Mouse (Mus musculus) embryonic facial prominence, embryonic 14.5 days (tissue): ENCODE results near the gene Clcf1. TPM values are rescaled to one million over a fixed set of nuclear protein-coding genes. Genes with fewer than 3 reads are reported as not detected.

Experiments used
- ATAC-seq: fragments of 200-750 bp; cut with Nextera tagmentation; 2 replicates; pipeline ENCODE4 v1.8.0; 2017; ENCODE audit warnings: low read depth, moderate number of reproducible peaks, moderate TSS enrichment
- DNase-seq: peaks from one replicate; pipeline ENCODE4 v3.0.0-alpha.2; 2015; ENCODE audit warnings: low spot score
- H3K27ac ChIP-seq: fragments of 300-500 bp; sonication (generic); replicated peaks from 2 replicates; pipeline ENCODE4 v1.5.1; 2014; ENCODE audit warnings: low read depth, mild to moderate bottlenecking, low read length, moderate library complexity
- H3K27me3 ChIP-seq: fragments of 300-500 bp; sonication (generic); replicated peaks from 2 replicates; pipeline ENCODE4 v1.6.1; 2014; ENCODE audit warnings: low read length; ENCODE audit not compliant: control insufficient read depth, insufficient read depth
- H3K36me3 ChIP-seq: fragments of 300-500 bp; sonication (generic); 2 replicates; pipeline ENCODE4 v1.6.1; 2014; ENCODE audit warnings: low read length, mixed read lengths; ENCODE audit not compliant: control insufficient read depth, insufficient read depth
- H3K4me1 ChIP-seq: fragments of 300-500 bp; sonication (generic); 2 replicates; pipeline ENCODE4 v1.6.1; 2014; ENCODE audit warnings: antibody characterized with exemption, low read length; ENCODE audit not compliant: control insufficient read depth, insufficient read depth
- H3K4me2 ChIP-seq: fragments of 300-500 bp; sonication (generic); 2 replicates; pipeline ENCODE4 v1.6.1; 2014; ENCODE audit warnings: low read depth, mild to moderate bottlenecking, low read length, moderate library complexity, mixed read lengths
- H3K4me3 ChIP-seq: fragments of 300-500 bp; sonication (generic); 2 replicates; pipeline ENCODE4 v1.5.1; 2014; ENCODE audit warnings: low read depth, mild to moderate bottlenecking, low read length
- H3K9ac ChIP-seq: fragments of 300-500 bp; sonication (generic); 2 replicates; pipeline ENCODE4 v1.6.1; 2014; ENCODE audit warnings: low read depth, mild to moderate bottlenecking, low read length, moderate library complexity, mixed read lengths
- H3K9me3 ChIP-seq: fragments of 300-500 bp; sonication (generic); 2 replicates; pipeline ENCODE4 v1.6.1; 2016; ENCODE audit warnings: low read length; ENCODE audit not compliant: control insufficient read depth
- WGBS: fragments of 180-500 bp; shearing (Covaris S2); extraction: QIAGEN DNeasy Blood & Tissue Kit; methylation state at CpG from one replicate; pipeline ENCODE4 v1.1.7; 2014; 5-methylcytosine and 5-hydroxymethylcytosine counted together
- polyA plus RNA-seq: library from polyadenylated mRNA; unstranded; fragments of >200 nt; fragmentation: Nextera tagmentation; extraction: Ambion mirVana; gene quantifications from 2 replicates; pipeline ENCODE4 v1.2.1, GENCODE M21; 2014

The Clcf1 gene
- polyA plus RNA-seq, 1 experiment from 2014 or later: 6.0 TPM

GRCm38 (mm10) chr19:4261038-4261698 lies 47.1 kb downstream of the Clcf1 start:
- Histone ChIP-seq H3K4me3 (no peak overlapping the region), H3K4me1 (no peaks in the 10 kb centered on the region), H3K9ac (no peak overlapping the region), H3K27me3 (no peaks in the 10 kb centered on the region), H3K4me2 (no peak overlapping the region), H3K36me3 (no peaks in the 10 kb centered on the region), H3K9me3 (no peaks in the 10 kb centered on the region), H3K27ac (no peak overlapping the region)
- WGBS: 47% methylated on average over 8 of the region's 8 CpGs
- ATAC-seq: no peak
- no peak for DNase-seq

GRCm38 (mm10) chr19:4262756-4263155 lies 48.7 kb downstream of the Clcf1 start:
- Histone ChIP-seq H3K4me2 (no peak overlapping the region), H3K4me3 (no peak overlapping the region), H3K27me3 (no peaks in the 10 kb centered on the region), H3K36me3 (no peaks in the 10 kb centered on the region), H3K9me3 (no peaks in the 10 kb centered on the region), H3K27ac (no peak overlapping the region), H3K9ac (no peak overlapping the region), H3K4me1 (no peaks in the 10 kb centered on the region)
- no peak for ATAC-seq
- WGBS: 66% methylated on average over 6 of the region's 6 CpGs
- DNase-seq: no peak

- peak; percentile 16; the same call in 1 of the 2 replicates for ATAC-seq
- H3K9me3 ChIP-seq: no peaks in the 10 kb centered on the region
- H3K4me2 ChIP-seq: no peak overlapping the region
- WGBS: 62% methylated on average over 14 of the region's 14 CpGs
- DNase-seq: no peak
- no peak overlapping the region for H3K27ac ChIP-seq
- no peak overlapping the region for H3K9ac ChIP-seq
- H3K4me3 ChIP-seq: no peak overlapping the region
- H3K4me1 ChIP-seq: 0 out of 2 replicates have a peak, but pooled peaks cover 3% of the 10 kb centered on the region
- no peaks in the 10 kb centered on the region for H3K36me3 ChIP-seq
- H3K27me3 ChIP-seq: no peaks in the 10 kb centered on the region
Observed at GRCm38 (mm10) chr19:4263702-4264101, 49.7 kb downstream of the Clcf1 start.

GRCm38 (mm10) chr19:4264171-4264780 lies 50.2 kb downstream of the Clcf1 start:
- 0 out of 2 replicates have a peak, but pooled peaks cover 3% of the 10 kb centered on the region for H3K4me1 ChIP-seq
- no peak for DNase-seq
- no peak overlapping the region for H3K4me2 ChIP-seq
- no peaks in the 10 kb centered on the region for H3K36me3 ChIP-seq
- no peak for ATAC-seq
- no peak overlapping the region for H3K9ac ChIP-seq
- no peak overlapping the region for H3K4me3 ChIP-seq
- no peaks in the 10 kb centered on the region for H3K27me3 ChIP-seq
- WGBS: 95% methylated on average over 6 of the region's 6 CpGs
- H3K9me3 ChIP-seq: no peaks in the 10 kb centered on the region
- H3K27ac ChIP-seq: no peak overlapping the region

- 74% methylated on average over 4 of the region's 4 CpGs for WGBS
- H3K9ac ChIP-seq: no peak overlapping the region
Observed at GRCm38 (mm10) chr19:4265956-4266355, 51.9 kb downstream of the Clcf1 start.

GRCm38 (mm10) chr19:4268566-4269361 lies 54.7 kb downstream of the Clcf1 start, which contains the start of gene Ssh3:
Gene Ssh3 (minus strand): TSS chr19:4269180.
- H3K9ac ChIP-seq: peak within 1 kb of the TSS; percentile 67
- 0 out of 2 replicates have a peak, but pooled peaks cover 3% of the 10 kb centered on the region for H3K4me1 ChIP-seq
- peak within 1 kb of the TSS; percentile 68 for H3K4me2 ChIP-seq
- H3K9me3 ChIP-seq: no peaks in the 10 kb centered on the region
- H3K27me3 ChIP-seq: no peaks in the 10 kb centered on the region
- WGBS: 5% methylated on average over 33 of the region's 46 CpGs
- peak; percentile 78 for DNase-seq
- H3K36me3 ChIP-seq: peaks cover 6% of the 10 kb centered on the region; the same call in 1 of the 2 replicates
- ATAC-seq: peak; percentile 92
- H3K27ac ChIP-seq: no peak within 1 kb of the TSS
- peak within 1 kb of the TSS; percentile 52 for H3K4me3 ChIP-seq

More at GRCm38 (mm10) chr19:4265956-4266355, 51.9 kb downstream of the Clcf1 start:
- Histone ChIP-seq H3K36me3 (peaks cover 2% of the 10 kb centered on the region; the same call in 1 of the 2 replicates), H3K4me2 (no peak overlapping the region), H3K27me3 (no peaks in the 10 kb centered on the region), H3K4me3 (no peak overlapping the region), H3K4me1 (0 out of 2 replicates have a peak, but pooled peaks cover 3% of the 10 kb centered on the region), H3K9me3 (no peaks in the 10 kb centered on the region), H3K27ac (no peak overlapping the region)
- no peak for DNase-seq
- no peak for ATAC-seq

- Histone ChIP-seq H3K4me3 (no peak overlapping the region), H3K9ac (no peak overlapping the region), H3K27me3 (no peaks in the 10 kb centered on the region), H3K9me3 (no peaks in the 10 kb centered on the region), H3K4me2 (no peak overlapping the region), H3K36me3 (peaks cover 6% of the 10 kb centered on the region; the same call in 1 of the 2 replicates), H3K4me1 (0 out of 2 replicates have a peak, but pooled peaks cover 3% of the 10 kb centered on the region), H3K27ac (no peak overlapping the region)
- ATAC-seq (no peak), DNase-seq (no peak)
- 59% methylated on average over 6 of the region's 6 CpGs for whole genome bisulfite sequencing
Observed at GRCm38 (mm10) chr19:4270187-4270586, 56.1 kb downstream of the Clcf1 start.

GRCm38 (mm10) chr19:4270972-4271371 lies 56.9 kb downstream of the Clcf1 start:
- DNase-seq (no peak), ATAC-seq (no peak)
- Histone ChIP-seq H3K27ac (no peak overlapping the region), H3K36me3 (peaks cover 6% of the 10 kb centered on the region; the same call in 1 of the 2 replicates), H3K4me2 (no peak overlapping the region), H3K4me1 (0 out of 2 replicates have a peak, but pooled peaks cover 3% of the 10 kb centered on the region), H3K27me3 (no peaks in the 10 kb centered on the region), H3K4me3 (no peak overlapping the region), H3K9ac (no peak overlapping the region), H3K9me3 (0 out of 2 replicates have a peak, but pooled peaks cover 4% of the 10 kb centered on the region)
- WGBS: 92% methylated on average over 11 of the region's 11 CpGs
